Mouse (Mus musculus) intestine, postnatal 0 days (tissue): ENCODE measurements around the gene Ephb2. TPM values are rescaled to one million over a fixed set of nuclear protein-coding genes. Genes with fewer than 3 reads are reported as not detected.

Experiments
- ATAC-seq: fragments of 200-750 bp; cut with Nextera tagmentation; 2 replicates; pipeline ENCODE4 v1.8.0; 2017; ENCODE audit warnings: mild to moderate bottlenecking, moderate TSS enrichment, moderate library complexity
- H3K27ac ChIP-seq: fragments of 300-500 bp; sonication (generic); 2 replicates; pipeline ENCODE4 v1.5.1; 2014; ENCODE audit warnings: mild to moderate bottlenecking, low read depth, low read length, moderate library complexity
- H3K27me3 ChIP-seq: fragments of 300-500 bp; sonication (generic); replicated peaks from 2 replicates; pipeline ENCODE4 v1.6.1; 2014; ENCODE audit warnings: low read length, mixed read lengths; ENCODE audit not compliant: control insufficient read depth, insufficient read depth
- H3K36me3 ChIP-seq: fragments of 300-500 bp; sonication (generic); 2 replicates; pipeline ENCODE4 v1.6.1; 2014; ENCODE audit warnings: mild to moderate bottlenecking, moderate library complexity; ENCODE audit not compliant: control insufficient read depth, insufficient read depth
- H3K4me1 ChIP-seq: fragments of 300-500 bp; sonication (generic); replicated peaks from 2 replicates; pipeline ENCODE4 v1.6.1; 2014; ENCODE audit warnings: antibody characterized with exemption, low read length, mixed read lengths; ENCODE audit not compliant: control insufficient read depth, insufficient read depth
- H3K4me2 ChIP-seq: fragments of 300-500 bp; sonication (generic); replicated peaks from 2 replicates; pipeline ENCODE4 v1.6.1; 2014; ENCODE audit warnings: low read depth, mild to moderate bottlenecking, moderate library complexity
- H3K4me3 ChIP-seq: fragments of 300-500 bp; sonication (generic); 2 replicates; pipeline ENCODE4 v1.5.1; 2014; ENCODE audit warnings: low read depth, low read length
- H3K9ac ChIP-seq: fragments of 300-500 bp; sonication (generic); 2 replicates; pipeline ENCODE4 v1.6.1; 2014; ENCODE audit warnings: mild to moderate bottlenecking, low read depth, low read length
- H3K9me3 ChIP-seq: fragments of 300-500 bp; sonication (generic); 2 replicates; pipeline ENCODE4 v1.6.1; 2016; ENCODE audit warnings: mixed run types; ENCODE audit not compliant: control insufficient read depth
- CTCF ChIP-seq: sonication (generic); IDR thresholded peaks from 2 replicates; pipeline ENCODE4 v1.5.1; 2016; ENCODE audit warnings: low read depth, mild to moderate bottlenecking, control low read depth, antibody characterized with exemption, moderate library complexity
- WGBS: fragments of 180-500 bp; shearing (Covaris S2); extraction: QIAGEN DNeasy Blood & Tissue Kit; methylation state at CpG from one replicate; pipeline ENCODE4 v1.1.7; 2014; 5-methylcytosine and 5-hydroxymethylcytosine counted together
- polyA plus RNA-seq: library from polyadenylated mRNA; unstranded; fragments of >200 nt; fragmentation: Nextera tagmentation; extraction: Ambion mirVana; gene quantifications from 2 replicates; pipeline ENCODE4 v1.2.1, GENCODE M21; 2015

Gene Ephb2
- polyA plus RNA-seq, 1 experiment from 2014 or later, result 5.7 TPM

DNA sequence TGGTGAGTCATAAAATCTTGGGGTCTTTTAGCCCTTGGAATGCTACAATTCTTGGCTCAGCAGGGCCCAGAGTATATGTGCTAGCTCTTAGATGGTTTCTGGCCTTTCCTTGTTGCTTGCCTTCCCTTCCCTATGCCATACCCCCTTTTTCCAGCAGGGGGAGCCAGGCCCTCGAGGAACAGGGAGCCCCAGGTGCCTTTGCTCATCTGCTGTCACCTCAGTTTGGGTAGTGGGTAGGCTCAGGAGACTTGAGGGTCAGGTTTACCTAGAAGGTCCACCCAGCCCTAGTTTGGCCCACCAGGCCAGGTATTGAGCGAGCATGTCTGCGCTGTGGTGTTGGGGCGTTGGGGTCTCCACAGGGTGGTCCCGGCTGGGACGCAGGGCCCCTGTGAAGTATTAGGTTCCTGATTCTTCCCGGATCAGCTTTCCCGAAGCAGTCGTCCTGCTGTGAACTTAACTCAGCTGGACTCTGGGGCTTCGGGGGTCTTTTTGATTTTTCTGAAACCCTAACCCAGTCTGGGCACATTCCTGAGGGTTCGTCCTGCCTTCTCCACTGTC is 186.8 kb downstream of the Ephb2 start:
- Histone ChIP-seq H3K4me1 (no peaks in the 10 kb centered on the region), H3K4me2 (peak overlapping the region; percentile 30; the same call in 1 of the 2 replicates), H3K27ac (no peak overlapping the region), H3K27me3 (no peaks in the 10 kb centered on the region), H3K4me3 (no peak overlapping the region), H3K36me3 (no peaks in the 10 kb centered on the region; the same call in 1 of the 2 replicates), H3K9me3 (no peaks in the 10 kb centered on the region), H3K9ac (no peak overlapping the region)
- WGBS, result 14% methylated on average over 11 of the region's 11 CpGs
- peak; percentile 97 for TF ChIP-seq CTCF
- ATAC-seq, result peak; percentile 21; the same call in 1 of the 2 replicates

DNA sequence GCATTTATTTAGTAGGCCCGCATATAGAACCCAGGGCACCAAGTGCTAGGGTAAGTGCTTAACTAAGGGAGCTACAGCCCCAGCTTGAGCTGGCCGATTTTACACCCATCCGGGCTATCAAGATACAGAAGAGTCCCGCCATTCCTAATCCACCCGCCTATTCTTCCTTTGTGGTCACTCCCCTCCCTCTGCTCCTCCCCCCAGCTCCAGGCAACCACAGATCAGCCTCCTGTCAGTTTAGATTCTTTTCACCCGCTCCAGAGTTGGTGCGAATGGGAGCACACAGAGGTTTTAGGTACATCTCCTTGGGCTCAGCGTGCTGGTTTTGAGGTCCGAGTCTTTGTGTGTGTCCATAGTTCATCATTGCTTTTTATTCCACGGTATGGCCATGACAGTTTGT is 196.9 kb downstream of the Ephb2 start:
- Histone ChIP-seq H3K9me3 (no peaks in the 10 kb centered on the region), H3K4me1 (0 out of 2 replicates have a peak, but pooled peaks cover 2% of the 10 kb centered on the region), H3K4me2 (no peak overlapping the region), H3K4me3 (no peak overlapping the region), H3K27ac (no peak overlapping the region), H3K27me3 (peaks cover 29% of the 10 kb centered on the region), H3K36me3 (no peaks in the 10 kb centered on the region), H3K9ac (no peak overlapping the region)
- no peak for TF ChIP-seq CTCF
- 24% methylated on average over 10 of the region's 10 CpGs for WGBS
- ATAC-seq, result no peak

DNA sequence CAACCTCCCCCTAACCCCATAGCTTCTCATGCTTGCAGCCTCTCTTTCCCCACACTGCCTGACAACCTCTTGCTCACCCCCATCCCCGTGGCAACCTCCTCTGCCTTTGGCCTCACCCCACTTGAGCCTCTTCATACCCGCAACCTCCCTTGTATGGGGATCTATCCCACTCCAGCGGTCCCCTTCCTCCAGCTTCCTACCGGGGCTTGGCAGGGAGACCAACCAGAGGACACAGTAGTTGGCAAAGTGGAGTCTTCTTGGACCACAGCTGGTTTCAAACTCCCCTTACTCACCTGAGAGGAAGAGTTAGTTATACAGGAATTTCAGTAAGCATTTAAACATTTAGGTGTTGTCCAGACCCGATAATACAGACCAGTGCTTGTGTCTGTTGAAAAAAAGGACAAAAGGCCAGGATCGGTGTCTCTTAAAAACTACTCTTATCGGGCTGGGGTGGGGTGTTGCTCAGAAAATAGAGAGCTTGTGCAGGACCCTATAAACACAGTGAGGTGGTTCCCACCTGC is 197.5 kb downstream of the Ephb2 start:
- 57% methylated on average over 7 of the region's 7 CpGs for WGBS
- ATAC-seq, result no peak
- Histone ChIP-seq H3K4me3 (no peak overlapping the region), H3K4me1 (0 out of 2 replicates have a peak, but pooled peaks cover 2% of the 10 kb centered on the region), H3K27ac (no peak overlapping the region), H3K36me3 (no peaks in the 10 kb centered on the region), H3K9me3 (no peaks in the 10 kb centered on the region), H3K4me2 (no peak overlapping the region), H3K27me3 (peaks cover 29% of the 10 kb centered on the region), H3K9ac (no peak overlapping the region)
- no peak for TF ChIP-seq CTCF

DNA sequence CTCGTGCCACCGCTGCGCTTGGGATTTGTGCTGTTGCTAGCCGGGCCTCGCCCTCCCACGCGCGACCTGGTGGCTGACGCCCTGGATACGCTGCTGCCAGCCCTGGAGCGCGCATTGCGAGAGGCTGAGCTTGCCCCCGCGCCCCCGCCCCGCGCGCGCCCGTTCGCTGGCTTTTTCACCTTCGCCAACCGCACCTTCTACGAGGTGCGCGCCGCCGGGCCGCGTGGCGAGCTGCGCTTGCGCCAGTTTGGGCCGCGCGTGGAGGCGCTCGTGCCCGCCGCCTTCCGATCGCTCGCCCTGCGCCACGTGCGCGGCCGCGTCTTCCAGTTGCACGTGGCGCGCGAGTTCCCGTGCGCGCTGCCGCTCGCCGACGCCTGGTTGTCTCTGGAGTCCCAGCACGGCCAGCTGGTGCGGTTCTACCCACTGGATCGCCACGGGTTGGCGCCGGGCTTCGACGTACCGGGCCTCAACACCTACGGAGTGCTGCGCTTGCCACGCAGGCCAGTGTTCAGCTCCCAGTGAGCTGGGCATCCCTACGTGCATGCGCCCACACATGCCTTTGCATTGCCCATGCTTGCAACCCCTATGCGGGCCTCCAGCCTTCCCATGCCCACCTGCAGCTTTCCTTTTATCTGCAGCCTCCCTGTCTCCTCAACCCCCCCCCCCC is 198.1 kb downstream of the Ephb2 start:
- H3K4me1 ChIP-seq, result 0 out of 2 replicates have a peak, but pooled peaks cover 2% of the 10 kb centered on the region
- peaks cover 29% of the 10 kb centered on the region for H3K27me3 ChIP-seq
- peak; percentile 51 for ATAC-seq
- peak overlapping the region; percentile 45 for H3K4me3 ChIP-seq
- H3K4me2 ChIP-seq, result peak overlapping the region; percentile 81
- TF ChIP-seq CTCF, result no peak
- H3K27ac ChIP-seq, result no peak overlapping the region
- H3K36me3 ChIP-seq, result no peaks in the 10 kb centered on the region
- H3K9ac ChIP-seq, result peak overlapping the region; percentile 13; the same call in 1 of the 2 replicates
- WGBS, result 2% methylated on average over 73 of the region's 76 CpGs
- no peaks in the 10 kb centered on the region for H3K9me3 ChIP-seq

DNA sequence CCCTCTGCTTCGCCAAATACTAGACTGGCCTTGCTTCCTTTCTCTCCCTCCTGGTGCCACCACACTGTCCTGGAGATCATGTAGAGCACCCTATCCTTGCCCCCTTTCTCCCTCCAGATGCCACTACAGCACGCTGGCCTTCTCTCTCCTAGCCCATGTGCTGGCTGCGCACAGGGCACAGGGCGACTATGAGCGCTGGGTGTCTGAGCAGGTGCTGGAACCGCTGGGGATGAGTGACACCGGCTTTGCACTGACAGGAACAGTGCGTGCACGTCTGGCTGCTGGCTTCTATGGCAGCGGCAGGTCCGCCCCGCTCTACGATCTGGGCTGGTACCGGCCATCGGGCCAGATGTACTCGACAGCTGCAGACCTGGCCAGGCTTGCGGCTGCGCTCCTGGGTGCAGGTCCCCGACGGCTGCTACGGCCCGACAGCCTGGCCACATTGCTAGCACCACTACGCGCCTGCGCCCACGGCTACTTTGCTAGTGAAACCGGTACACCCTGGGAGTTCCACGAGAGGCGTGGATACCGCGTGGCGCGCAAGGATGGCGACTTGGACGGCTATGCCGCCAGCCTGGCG is 198.7 kb downstream of the Ephb2 start:
- ATAC-seq, result no peak
- 0 out of 2 replicates have a peak, but pooled peaks cover 2% of the 10 kb centered on the region for H3K4me1 ChIP-seq
- no peak overlapping the region for H3K27ac ChIP-seq
- no peak for TF ChIP-seq CTCF
- 19% methylated on average over 29 of the region's 37 CpGs for whole genome bisulfite sequencing
- H3K27me3 ChIP-seq, result peaks cover 29% of the 10 kb centered on the region
- no peaks in the 10 kb centered on the region for H3K9me3 ChIP-seq
- H3K36me3 ChIP-seq, result no peaks in the 10 kb centered on the region
- peak overlapping the region; percentile 81 for H3K4me2 ChIP-seq
- 0 out of 2 replicates have a peak overlapping the region, but pooled peaks have one; percentile 13 for H3K9ac ChIP-seq
- H3K4me3 ChIP-seq, result peak overlapping the region; percentile 45

DNA sequence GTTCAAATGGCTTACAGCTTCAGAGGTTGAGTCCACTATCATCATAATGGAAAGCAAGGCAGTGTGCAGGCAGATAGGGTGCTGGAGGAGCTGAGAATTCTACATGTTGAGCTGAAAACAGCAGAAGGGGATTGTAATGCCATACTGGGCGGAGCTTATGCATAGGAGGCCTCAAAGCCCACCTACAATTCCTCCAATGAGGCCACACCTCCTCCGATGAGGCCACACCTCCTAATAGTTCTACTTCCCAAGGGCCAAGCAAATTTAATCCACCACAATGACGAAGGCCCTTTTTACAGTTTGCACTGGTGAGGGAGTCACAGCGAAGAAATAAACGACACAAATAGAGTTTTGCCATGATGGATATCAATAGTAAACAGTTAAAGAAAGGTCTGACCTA is 199.3 kb downstream of the Ephb2 start:
- Histone ChIP-seq H3K9ac (no peak overlapping the region), H3K27me3 (peaks cover 29% of the 10 kb centered on the region), H3K4me1 (0 out of 2 replicates have a peak, but pooled peaks cover 2% of the 10 kb centered on the region), H3K9me3 (no peaks in the 10 kb centered on the region), H3K36me3 (no peaks in the 10 kb centered on the region), H3K27ac (no peak overlapping the region), H3K4me2 (no peak overlapping the region), H3K4me3 (no peak overlapping the region)
- no peak for TF ChIP-seq CTCF
- WGBS, result 67% methylated on average over 5 of the region's 5 CpGs
- no peak for ATAC-seq
